Mouse (Mus musculus): Measurements from ENCODE around the gene Slco1c1. TPM values are rescaled to one million over a fixed set of nuclear protein-coding genes. Genes with fewer than 3 reads are reported as not detected.

Gene Slco1c1
- polyA plus RNA-seq (2017; shearing (Covaris generic)) = not detected

DNA sequence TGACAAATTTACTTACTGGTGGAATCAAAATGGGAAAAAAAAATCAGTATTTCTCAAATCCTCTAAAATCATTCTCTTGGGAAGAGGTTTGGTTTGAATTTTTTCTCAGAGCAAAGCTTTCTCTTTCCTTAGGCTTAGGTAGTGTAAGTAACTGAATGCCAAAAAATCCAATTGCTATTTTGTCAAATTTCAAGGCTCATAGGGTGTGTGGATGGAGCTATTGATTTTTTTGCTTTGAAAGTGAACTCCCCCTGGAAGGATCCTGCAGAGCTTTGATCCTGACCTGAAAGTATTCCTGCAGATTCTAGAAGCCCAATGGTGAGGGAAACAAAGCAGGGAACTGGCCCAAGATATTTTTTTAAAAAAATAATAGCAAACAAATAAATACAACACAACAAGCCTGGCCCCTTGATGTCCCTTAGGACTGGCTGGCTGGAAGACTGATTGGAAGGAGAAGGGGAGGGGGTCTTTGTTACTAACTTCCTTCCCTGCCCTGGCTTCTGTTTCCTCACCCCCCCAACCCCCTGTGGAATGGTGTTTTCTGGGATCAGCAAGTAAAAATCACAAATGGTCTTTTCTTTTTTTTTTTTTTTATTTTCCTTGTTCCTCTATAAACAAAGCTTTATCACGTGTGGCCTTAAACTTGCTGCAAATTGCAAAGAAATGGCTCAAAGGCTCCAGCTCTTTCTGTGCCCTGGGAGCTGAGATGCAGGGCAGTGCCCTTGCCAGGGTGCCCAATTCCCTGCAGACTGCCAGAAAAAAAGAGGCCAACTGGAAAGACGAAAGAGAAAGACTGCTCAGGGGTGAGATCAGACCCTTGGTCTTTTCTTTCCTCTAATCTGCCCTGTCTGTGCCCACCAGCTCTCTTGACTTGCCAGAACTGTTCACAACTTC lies at the start of gene Slco1c1:
Gene Slco1c1, plus strand, starts transcription at position 622 of the 894 bp plus-strand sequence.

Other genes with a start within 250 kb of the Slco1c1 start
- not detected for gene Slco1b2, start 105.2 kb downstream of the Slco1c1 start, polyA plus RNA-seq (2017; shearing (Covaris generic))
- 0.07 TPM for gene Gm5724, start 249.4 kb downstream of the Slco1c1 start, polyA plus RNA-seq (2017; shearing (Covaris generic))

Data from CD4-positive, CD25-positive, alpha-beta regulatory T cell (primary cell).